Mouse (Mus musculus) hindbrain, embryonic 11.5 days (tissue): ENCODE data around the gene Amer1. TPM values are rescaled to one million over a fixed set of nuclear protein-coding genes. Genes with fewer than 3 reads are reported as not detected.

Experiments
- ATAC-seq: fragments of 200-750 bp; cut with Nextera tagmentation; 2 replicates; pipeline ENCODE4 v1.8.0; 2017; ENCODE audit warnings: mild to moderate bottlenecking, moderate TSS enrichment, moderate library complexity; ENCODE audit not compliant: low FRiP score
- DNase-seq: peaks from one replicate; pipeline ENCODE4 v3.0.0-alpha.2; 2015; ENCODE audit warnings: low spot score
- H3K27ac ChIP-seq: fragments of 300-500 bp; sonication (generic); 2 replicates; pipeline ENCODE4 v1.5.1; 2014; ENCODE audit warnings: mild to moderate bottlenecking, low read depth, low read length
- H3K27me3 ChIP-seq: fragments of 300-500 bp; sonication (generic); 2 replicates; pipeline ENCODE4 v1.6.1; 2014; ENCODE audit warnings: mild to moderate bottlenecking, low read length, moderate library complexity, mixed read lengths; ENCODE audit not compliant: control insufficient read depth, insufficient read depth
- H3K36me3 ChIP-seq: fragments of 300-500 bp; sonication (generic); 2 replicates; pipeline ENCODE4 v1.6.1; 2014; ENCODE audit warnings: mild to moderate bottlenecking, low read length, moderate library complexity, mixed read lengths; ENCODE audit not compliant: control insufficient read depth, insufficient read depth
- H3K4me1 ChIP-seq: fragments of 300-500 bp; sonication (generic); replicated peaks from 2 replicates; pipeline ENCODE4 v1.6.1; 2014; ENCODE audit warnings: low read length, mixed read lengths; ENCODE audit not compliant: control insufficient read depth, insufficient read depth
- H3K4me2 ChIP-seq: fragments of 300-500 bp; sonication (generic); replicated peaks from 2 replicates; pipeline ENCODE4 v1.6.1; 2014; ENCODE audit warnings: mild to moderate bottlenecking, low read depth, low read length
- H3K4me3 ChIP-seq: fragments of 300-500 bp; sonication (generic); 2 replicates; pipeline ENCODE4 v1.5.1; 2014; ENCODE audit warnings: low read depth, low read length
- H3K9ac ChIP-seq: fragments of 300-500 bp; sonication (generic); 2 replicates; pipeline ENCODE4 v1.6.1; 2014; ENCODE audit warnings: low read depth, low read length
- H3K9me3 ChIP-seq: fragments of 300-500 bp; sonication (generic); 2 replicates; pipeline ENCODE4 v1.6.1; 2016; ENCODE audit warnings: low read length; ENCODE audit not compliant: control insufficient read depth
- WGBS: fragments of 180-500 bp; shearing (Covaris S2); extraction: QIAGEN DNeasy Blood & Tissue Kit; methylation state at CpG from one replicate; pipeline ENCODE4 v1.1.7; 2014; 5-methylcytosine and 5-hydroxymethylcytosine counted together
- polyA plus RNA-seq: library from polyadenylated mRNA; unstranded; fragments of >200 nt; fragmentation: Nextera tagmentation; extraction: Ambion mirVana; gene quantifications from 2 replicates; pipeline ENCODE4 v1.2.1, GENCODE M21; 2014

The Amer1 gene
- polyA plus RNA-seq = 8.6 and 9.7 TPM in 2 replicates

DNA sequence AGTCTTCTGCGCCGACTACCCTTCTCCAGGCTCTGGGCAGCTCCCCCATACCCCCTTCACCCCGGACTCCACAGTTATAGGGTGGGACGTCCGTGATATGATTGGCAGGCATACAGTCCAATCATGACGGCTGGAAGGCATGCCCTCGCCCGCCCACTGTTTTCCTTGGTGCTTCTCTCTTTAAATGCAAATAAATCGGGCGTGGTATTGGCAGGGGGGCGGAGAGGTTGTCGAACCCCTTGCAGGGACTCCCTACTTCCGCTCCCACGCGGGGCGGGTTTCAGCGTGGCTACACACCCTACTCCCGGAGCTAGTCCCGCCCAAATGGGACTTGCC, at the start of gene Amer1:
Gene Amer1 (minus strand): TSS at position 97 of the 336 bp plus-strand sequence.
- H3K27ac ChIP-seq = peak within 1 kb of the TSS; percentile 65
- peak within 1 kb of the TSS; percentile 57 for H3K4me3 ChIP-seq
- DNase-seq (peak; percentile 81), ATAC-seq (peak; percentile 97)
- H3K9me3 ChIP-seq = no peaks in the 10 kb centered on the region
- WGBS = 15% methylated on average over 19 of the region's 19 CpGs
- H3K4me1 ChIP-seq = no peaks in the 10 kb centered on the region
- no peaks in the 10 kb centered on the region for H3K36me3 ChIP-seq
- no peaks in the 10 kb centered on the region for H3K27me3 ChIP-seq
- peak within 1 kb of the TSS; percentile 31 for H3K4me2 ChIP-seq
- H3K9ac ChIP-seq = peak within 1 kb of the TSS; percentile 65

DNA sequence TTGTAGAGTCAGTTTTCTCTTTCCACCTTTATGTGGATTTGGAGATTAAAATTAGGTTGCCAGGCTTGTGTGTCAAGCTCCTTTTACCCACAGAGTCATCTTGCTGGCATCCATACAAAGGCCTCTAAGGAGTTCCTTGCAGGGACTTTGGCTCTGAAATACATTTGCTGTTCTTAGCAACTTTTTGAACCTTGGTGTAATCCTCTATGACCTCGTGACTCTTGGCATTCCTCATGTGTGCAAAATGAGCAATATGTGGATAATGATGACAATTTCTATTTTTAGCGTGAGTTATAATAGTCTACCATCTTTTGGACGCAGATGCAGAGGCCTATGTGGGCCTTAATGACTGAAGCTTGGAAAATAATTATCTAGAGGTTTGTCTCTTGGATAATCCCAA, 12.5 kb upstream of the Amer1 start:
- Histone ChIP-seq H3K4me1 (no peaks in the 10 kb centered on the region), H3K9ac (no peak overlapping the region), H3K4me2 (no peak overlapping the region), H3K27me3 (no peaks in the 10 kb centered on the region), H3K4me3 (no peak overlapping the region), H3K9me3 (no peaks in the 10 kb centered on the region), H3K27ac (no peak overlapping the region), H3K36me3 (no peaks in the 10 kb centered on the region)
- DNase-seq = no peak
- ATAC-seq = no peak
- WGBS = 79% methylated on average over 3 of the region's 3 CpGs

DNA sequence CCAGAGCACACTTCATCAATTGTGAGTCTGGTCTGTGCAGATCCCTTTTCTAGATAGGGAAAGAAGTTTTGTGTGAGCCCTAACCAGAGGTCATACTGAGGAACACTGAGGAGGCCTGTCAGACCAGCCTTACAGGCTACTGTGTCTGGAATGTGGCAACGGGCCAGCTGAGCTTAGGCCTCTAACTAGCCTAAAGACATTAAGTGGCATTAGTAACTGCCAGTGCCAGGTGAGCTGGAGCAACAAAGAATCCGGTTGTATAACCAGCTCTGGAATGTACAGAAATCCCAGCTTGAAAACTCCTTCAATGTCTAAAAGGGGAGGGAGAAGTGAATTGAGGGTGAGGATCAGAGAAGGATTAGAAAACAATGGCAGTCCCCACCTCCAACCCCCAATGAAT, 1.2 kb upstream of the Amer1 start:
- Histone ChIP-seq H3K4me1 (no peaks in the 10 kb centered on the region), H3K27me3 (no peaks in the 10 kb centered on the region), H3K9me3 (no peaks in the 10 kb centered on the region), H3K4me3 (no peak overlapping the region), H3K27ac (no peak overlapping the region), H3K9ac (no peak overlapping the region), H3K4me2 (no peak overlapping the region), H3K36me3 (no peaks in the 10 kb centered on the region)
- 75% methylated on average over 2 of the region's 2 CpGs for WGBS
- no peak for ATAC-seq
- no peak for DNase-seq

DNA sequence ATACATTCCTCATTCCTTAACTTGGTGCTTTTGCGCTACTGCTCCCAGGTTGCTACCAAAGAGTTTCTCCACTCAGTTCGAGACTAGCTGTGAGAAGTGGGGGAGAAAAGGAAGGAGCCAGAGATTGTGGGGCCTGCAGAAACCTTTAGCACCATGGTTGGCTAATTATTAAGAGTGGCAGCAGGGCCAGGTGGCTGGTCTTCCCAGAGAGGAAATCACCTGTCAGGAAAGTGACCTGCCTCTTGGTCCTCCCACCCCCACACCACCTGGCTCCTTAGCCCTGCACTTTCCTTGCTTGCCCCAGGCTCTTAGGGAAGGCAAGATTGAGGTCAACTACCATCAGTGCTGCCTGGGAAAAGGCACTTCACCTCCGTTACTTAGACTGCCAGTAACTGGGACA, 469 bp upstream of the Amer1 start:
- no peak for ATAC-seq
- no peak overlapping the region for H3K9ac ChIP-seq
- WGBS = 30% methylated on average over 3 of the region's 3 CpGs
- peak overlapping the region; percentile 20; the same call in 1 of the 2 replicates for H3K4me2 ChIP-seq
- no peak overlapping the region for H3K27ac ChIP-seq
- no peak for DNase-seq
- H3K9me3 ChIP-seq = no peaks in the 10 kb centered on the region
- H3K27me3 ChIP-seq = no peaks in the 10 kb centered on the region
- no peaks in the 10 kb centered on the region for H3K36me3 ChIP-seq
- H3K4me3 ChIP-seq = peak overlapping the region; percentile 57
- H3K4me1 ChIP-seq = no peaks in the 10 kb centered on the region

DNA sequence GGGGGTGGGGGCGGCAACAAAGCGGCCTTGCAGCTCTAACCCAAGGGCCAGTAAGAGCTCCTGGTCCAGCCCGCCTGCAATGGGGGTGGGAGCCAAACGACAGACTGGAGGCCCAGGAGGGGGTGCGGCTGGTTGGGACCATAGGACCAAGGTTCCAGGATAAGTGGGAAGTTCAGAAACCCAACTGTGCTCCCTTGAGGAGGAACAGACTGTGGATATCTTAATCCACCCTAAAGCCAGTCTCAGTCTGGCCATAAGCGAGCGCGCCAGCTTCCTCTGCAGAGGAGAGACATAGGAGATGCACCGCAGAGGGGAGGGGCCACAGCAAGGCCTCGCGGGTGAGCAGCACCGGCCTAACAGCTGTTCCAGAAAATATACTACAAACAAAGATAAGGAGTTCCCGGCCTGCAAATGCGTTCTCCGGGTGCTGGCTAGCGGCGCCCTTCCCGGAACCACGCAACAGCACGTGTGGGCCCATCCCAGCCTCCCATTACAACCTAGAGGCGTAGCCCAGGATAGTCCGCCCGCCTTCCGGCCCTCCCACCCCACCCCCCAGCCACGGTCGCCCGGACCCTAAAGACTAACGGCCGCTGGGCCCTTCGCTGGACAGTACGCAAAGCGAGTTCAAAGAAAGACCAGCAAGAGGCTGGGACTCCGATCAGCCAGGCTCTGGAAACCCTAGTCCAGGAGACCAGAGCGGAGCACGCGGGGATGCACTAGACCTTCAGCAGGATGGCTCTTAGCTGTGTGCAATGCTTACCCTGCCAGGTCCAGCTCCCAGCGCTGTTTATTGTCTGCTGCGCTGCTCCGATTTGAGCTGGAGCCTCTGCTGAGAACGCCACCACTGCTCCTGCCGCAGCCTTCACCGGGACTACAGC, 535 bp downstream of the Amer1 start:
- Histone ChIP-seq H3K9me3 (no peaks in the 10 kb centered on the region), H3K4me3 (peak overlapping the region; percentile 57), H3K4me1 (no peaks in the 10 kb centered on the region), H3K9ac (peak overlapping the region; percentile 65), H3K4me2 (peak overlapping the region; percentile 31), H3K36me3 (no peaks in the 10 kb centered on the region), H3K27ac (peak overlapping the region; percentile 65), H3K27me3 (no peaks in the 10 kb centered on the region)
- 21% methylated on average over 42 of the region's 42 CpGs for WGBS
- DNase-seq (peak; percentile 63), ATAC-seq (peak; percentile 90)

DNA sequence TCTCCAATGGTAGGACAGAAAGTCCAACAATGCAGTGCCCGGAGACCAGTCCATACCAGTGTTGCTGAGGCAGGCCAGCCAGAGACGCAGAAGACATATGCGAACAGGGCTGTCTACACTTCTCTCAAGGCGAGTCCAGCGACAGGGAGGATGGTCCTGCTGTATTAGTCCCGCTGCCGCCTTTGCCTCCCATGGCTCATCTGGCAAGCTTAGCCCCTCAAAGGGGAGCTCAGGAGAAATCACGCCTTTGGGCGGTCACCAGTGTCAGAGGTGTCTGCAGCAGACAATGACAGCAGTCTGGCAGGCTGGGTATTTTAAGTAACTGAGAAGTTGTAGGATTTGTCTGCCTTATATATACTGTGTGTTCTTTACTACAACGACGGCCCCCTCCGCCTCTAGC, 1.3 kb downstream of the Amer1 start:
- ATAC-seq (peak; percentile 10; the same call in 1 of the 2 replicates), DNase-seq (peak; percentile 31)
- H3K27ac ChIP-seq = no peak overlapping the region
- H3K4me1 ChIP-seq = no peaks in the 10 kb centered on the region
- H3K9me3 ChIP-seq = no peaks in the 10 kb centered on the region
- no peaks in the 10 kb centered on the region for H3K36me3 ChIP-seq
- H3K4me3 ChIP-seq = peak overlapping the region; percentile 57
- H3K4me2 ChIP-seq = peak overlapping the region; percentile 31
- peak overlapping the region; percentile 65 for H3K9ac ChIP-seq
- WGBS = 29% methylated on average over 12 of the region's 12 CpGs
- no peaks in the 10 kb centered on the region for H3K27me3 ChIP-seq

DNA sequence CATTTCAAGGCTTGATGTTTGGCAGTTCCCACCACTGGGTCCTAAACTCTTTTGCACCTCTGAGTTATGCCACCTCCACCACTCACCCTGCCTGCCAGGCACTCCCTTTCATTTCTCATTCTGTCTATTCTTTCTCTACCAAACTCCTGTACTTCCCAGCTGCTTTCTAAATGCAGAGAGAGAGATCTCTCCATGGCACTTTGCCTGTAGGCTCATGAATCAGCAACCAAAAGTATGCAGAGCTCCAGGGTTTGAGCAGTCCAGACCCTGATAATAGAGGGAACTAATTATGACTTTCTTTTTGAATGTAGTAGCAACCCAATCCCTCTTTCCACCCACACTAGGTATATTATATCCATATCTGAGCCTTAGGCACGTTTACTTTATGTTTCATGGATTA, 2.4 kb downstream of the Amer1 start:
- Histone ChIP-seq H3K4me3 (no peak overlapping the region), H3K36me3 (no peaks in the 10 kb centered on the region), H3K4me1 (no peaks in the 10 kb centered on the region), H3K4me2 (no peak overlapping the region), H3K27ac (no peak overlapping the region), H3K27me3 (no peaks in the 10 kb centered on the region), H3K9me3 (no peaks in the 10 kb centered on the region), H3K9ac (no peak overlapping the region)
- DNase-seq (no peak), ATAC-seq (no peak)
- WGBS = 42% methylated on average over 1 of the region's 1 CpGs

DNA sequence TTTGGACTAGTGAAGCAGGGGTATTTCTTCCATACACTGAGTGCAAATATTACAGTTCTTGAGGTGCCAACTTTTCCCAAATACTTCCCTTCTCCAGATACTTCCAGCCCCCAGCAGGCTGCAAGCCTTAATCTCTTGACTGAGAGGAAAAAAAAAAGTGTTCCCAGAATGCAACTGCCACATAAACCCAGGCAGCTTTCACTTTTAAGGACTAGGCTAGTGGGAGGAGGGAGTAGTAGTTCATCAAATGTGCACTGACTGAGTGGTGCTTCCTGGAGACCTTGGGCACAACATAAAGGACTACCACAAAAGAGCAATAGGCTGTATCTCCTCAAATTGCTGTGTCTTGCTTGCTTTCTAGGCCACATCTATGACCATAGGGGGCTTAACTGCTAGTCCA, 3.4 kb downstream of the Amer1 start:
- ATAC-seq (no peak), DNase-seq (no peak)
- no peaks in the 10 kb centered on the region for H3K9me3 ChIP-seq
- no peak overlapping the region for H3K4me2 ChIP-seq
- no peaks in the 10 kb centered on the region for H3K36me3 ChIP-seq
- H3K27ac ChIP-seq = no peak overlapping the region
- no peak overlapping the region for H3K9ac ChIP-seq
- no peaks in the 10 kb centered on the region for H3K4me1 ChIP-seq
- H3K4me3 ChIP-seq = no peak overlapping the region
- H3K27me3 ChIP-seq = no peaks in the 10 kb centered on the region

DNA sequence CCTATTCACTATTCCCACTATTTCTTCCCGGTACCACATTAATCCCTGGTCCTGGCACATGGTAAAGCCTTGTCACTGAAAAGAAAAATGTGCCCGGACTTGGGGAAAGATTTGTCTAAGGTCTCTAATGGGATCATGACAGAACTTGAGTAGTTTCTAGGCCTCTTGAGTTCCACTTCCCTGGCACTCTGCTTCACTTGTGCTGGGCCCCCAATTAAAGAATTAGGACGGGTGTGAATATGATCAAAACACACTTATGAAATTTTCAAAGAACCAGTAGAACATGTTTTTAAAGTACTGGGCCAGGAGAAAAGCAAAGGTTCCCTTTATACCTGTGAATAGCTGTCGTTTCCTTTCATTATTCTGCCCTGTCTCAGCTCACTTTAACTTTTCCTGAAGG, 6.2 kb downstream of the Amer1 start:
- DNase-seq = no peak
- ATAC-seq = no peak
- Histone ChIP-seq H3K27me3 (no peaks in the 10 kb centered on the region), H3K9ac (no peak overlapping the region), H3K4me3 (no peak overlapping the region), H3K9me3 (no peaks in the 10 kb centered on the region), H3K27ac (no peak overlapping the region), H3K4me2 (no peak overlapping the region), H3K36me3 (no peaks in the 10 kb centered on the region), H3K4me1 (no peaks in the 10 kb centered on the region)
- 86% methylated on average over 4 of the region's 4 CpGs for WGBS
